Mouse (Mus musculus): ENCODE results near the gene Itgb5. TPM values are rescaled to one million over a fixed set of nuclear protein-coding genes. Genes with fewer than 3 reads are reported as not detected.
A peak's percentile ranks its signal among the peaks of the same experiment; 100 is the strongest.

The Itgb5 gene
- total RNA-seq, 2 experiments from 2014 or later: 178 to 230 TPM

GRCm38 (mm10) chr16:33830512-33831105 is 1.1 kb downstream of the Itgb5 start:
- no peak for DNase-seq

GRCm38 (mm10) chr16:33832057-33832456 is 2.6 kb downstream of the Itgb5 start:
- no peak for DNase-seq

GRCm38 (mm10) chr16:33832728-33833428 is 3.4 kb downstream of the Itgb5 start:
- peak; percentile 50 to 60 for DNase-seq

GRCm38 (mm10) chr16:33833429-33833753 is 3.9 kb downstream of the Itgb5 start:
- no peak for DNase-seq

- peak; percentile 83 to 90 for DNase-seq
These were observed 4.5 kb downstream of the Itgb5 start for GRCm38 (mm10) chr16:33833781-33834482.

- peak; percentile 57 to 61 for DNase-seq
These were observed 7.2 kb downstream of the Itgb5 start for GRCm38 (mm10) chr16:33836676-33837075.

- DNase-seq: peak; percentile 62 to 70
These were observed 7.7 kb downstream of the Itgb5 start for GRCm38 (mm10) chr16:33837191-33837590.

GRCm38 (mm10) chr16:33840616-33841015 is 11.2 kb downstream of the Itgb5 start:
- no peak for DNase-seq

GRCm38 (mm10) chr16:33842081-33842880 is 12.8 kb downstream of the Itgb5 start:
- no peak for DNase-seq

- DNase-seq: no peak
These were observed 14.7 kb downstream of the Itgb5 start for GRCm38 (mm10) chr16:33844150-33844611.

GRCm38 (mm10) chr16:33844866-33845265 is 15.4 kb downstream of the Itgb5 start:
- no peak for DNase-seq

- no peak for DNase-seq
These were observed 23.8 kb downstream of the Itgb5 start for GRCm38 (mm10) chr16:33853271-33853670.

- no peak for DNase-seq
These were observed 29.3 kb downstream of the Itgb5 start for GRCm38 (mm10) chr16:33858766-33859165.

- DNase-seq: no peak
These were observed 29.9 kb downstream of the Itgb5 start for GRCm38 (mm10) chr16:33859380-33859779.

GRCm38 (mm10) chr16:33859988-33860700 is 30.7 kb downstream of the Itgb5 start:
- peak; percentile 95 for DNase-seq

GRCm38 (mm10) chr16:33862406-33862805 is 32.9 kb downstream of the Itgb5 start:
- DNase-seq: no peak

GRCm38 (mm10) chr16:33863208-33863751 is 33.8 kb downstream of the Itgb5 start:
- DNase-seq: no peak

GRCm38 (mm10) chr16:33870224-33870785 is 40.8 kb downstream of the Itgb5 start:
- no peak for DNase-seq

GRCm38 (mm10) chr16:33870988-33871758 is 41.7 kb downstream of the Itgb5 start:
- DNase-seq: no peak

GRCm38 (mm10) chr16:33871865-33872443 is 42.5 kb downstream of the Itgb5 start:
- DNase-seq: no peak
